Mouse (Mus musculus) CH12.LX (cell line): Measurements from ENCODE around the gene Syne3. TPM values are rescaled to one million over a fixed set of nuclear protein-coding genes. Genes with fewer than 3 reads are reported as not detected.

Experiments used
- DNase-seq: peaks from one replicate; pipeline ENCODE4 v3.0.0-alpha.2; 2013; ENCODE audit errors: extremely low read depth
- H3K27ac ChIP-seq: 2 replicates; pipeline ENCODE4 v1.5.1; 2012; ENCODE audit warnings: low read depth, mild to moderate bottlenecking, control low read depth, moderate library complexity; ENCODE audit not compliant: insufficient read depth
- H3K27me3 ChIP-seq: replicated peaks from 2 replicates; pipeline ENCODE3; 2012; ENCODE audit warnings: inconsistent platforms
- H3K36me3 ChIP-seq, 2 experiments: replicated peaks in 1 of 2; 2 replicates each; pipeline versions ENCODE3 to v1.6.1; 2012; ENCODE audit warnings: inconsistent platforms in 1 of 2, low read length in 1 of 2, mild to moderate bottlenecking in 1 of 2, mixed read lengths in 1 of 2, moderate library complexity in 1 of 2; ENCODE audit not compliant: control insufficient read depth in 1 of 2, insufficient read depth in 1 of 2
- H3K4me1 ChIP-seq, 2 experiments: 2 replicates each; pipeline ENCODE4 v1.6.1; 2012; ENCODE audit warnings: inconsistent platforms in 1 of 2, moderate library complexity in 1 of 2; ENCODE audit not compliant: insufficient read depth in 2 of 2, control insufficient read depth in 1 of 2
- H3K4me2 ChIP-seq: 2 replicates; pipeline ENCODE4 v1.6.1; 2012; ENCODE audit warnings: low read depth, mild to moderate bottlenecking, control low read depth; ENCODE audit not compliant: poor library complexity, insufficient read depth, severe bottlenecking
- H3K4me3 ChIP-seq, 3 experiments: fragments of 150-350 bp in 1 of 3; sonication (generic) in 1 of 3; replicated peaks in 1 of 3; 2 replicates each; pipeline versions ENCODE3 to v1.5.1; 2011 to 2012; ENCODE audit warnings: low read depth in 2 of 3, low read length in 2 of 3, mild to moderate bottlenecking in 2 of 3, moderate library complexity in 2 of 3, control low read depth in 1 of 3, improper control_type of control experiment in 1 of 3, inconsistent platforms in 1 of 3, mixed read lengths in 1 of 3; ENCODE audit not compliant: poor library complexity in 1 of 3
- H3K79me2 ChIP-seq: replicated peaks from 2 replicates; pipeline ENCODE4 v1.6.1; 2012; ENCODE audit warnings: mild to moderate bottlenecking, moderate library complexity; ENCODE audit not compliant: control insufficient read depth, poor library complexity, insufficient read depth, severe bottlenecking; ENCODE audit errors: extremely low read depth
- H3K9ac ChIP-seq: 2 replicates; pipeline ENCODE4 v1.6.1; 2012; ENCODE audit warnings: low read depth, mild to moderate bottlenecking, control low read depth, moderate library complexity; ENCODE audit not compliant: insufficient read depth
- H3K9me3 ChIP-seq: replicated peaks from 2 replicates; pipeline ENCODE3; 2012; ENCODE audit warnings: low read length, inconsistent platforms, mixed read lengths
- BHLHE40 ChIP-seq: IDR thresholded peaks from 2 replicates; pipeline ENCODE4 v1.6.1; 2011; ENCODE audit warnings: mild to moderate bottlenecking, low read depth, low read length, improper control_type of control experiment
- CHD2 ChIP-seq: IDR thresholded peaks from 2 replicates; pipeline ENCODE4 v1.6.1; 2011; ENCODE audit warnings: low read length, improper control_type of control experiment
- CTCF ChIP-seq, 2 experiments: IDR thresholded peaks in 1 of 2; conservative IDR thresholded peaks in 1 of 2; 2 replicates each; pipeline ENCODE4 v1.5.1; 2011 to 2012; ENCODE audit warnings: low read depth in 2 of 2, low read length in 2 of 2, improper control_type of control experiment in 1 of 2, inconsistent platforms in 1 of 2, mild to moderate bottlenecking in 1 of 2, moderate library complexity in 1 of 2
- ELF1 ChIP-seq: IDR thresholded peaks from 2 replicates; pipeline ENCODE4 v1.6.1; 2014; ENCODE audit warnings: low read depth, mild to moderate bottlenecking, inconsistent platforms, low read length, improper control_type of control experiment
- EP300 ChIP-seq: IDR thresholded peaks from 2 replicates; pipeline ENCODE4 v1.6.1; 2011; ENCODE audit warnings: low read length, improper control_type of control experiment
- IRF4 ChIP-seq: IDR thresholded peaks from 2 replicates; pipeline ENCODE4 v1.6.1; 2014; ENCODE audit warnings: low read depth, mild to moderate bottlenecking, inconsistent platforms, low read length, improper control_type of control experiment
- KAT2A ChIP-seq: IDR thresholded peaks from 2 replicates; pipeline ENCODE4 v1.6.1; 2012; ENCODE audit warnings: low read length, improper control_type of control experiment, inconsistent platforms; ENCODE audit not compliant: insufficient replicate concordance
- MAX ChIP-seq: IDR thresholded peaks from 2 replicates; pipeline ENCODE4 v1.6.1; 2011; ENCODE audit warnings: low read length, improper control_type of control experiment
- MAZ ChIP-seq: IDR thresholded peaks from 2 replicates; pipeline ENCODE4 v1.6.1; 2012; ENCODE audit warnings: low read depth, mild to moderate bottlenecking, inconsistent platforms, low read length, improper control_type of control experiment, moderate library complexity
- MEF2A ChIP-seq: IDR thresholded peaks from 2 replicates; pipeline ENCODE4 v1.6.1; 2014; ENCODE audit warnings: low read depth, mild to moderate bottlenecking, inconsistent platforms, low read length, improper control_type of control experiment, borderline replicate concordance
- MXI1 ChIP-seq: IDR thresholded peaks from 2 replicates; pipeline ENCODE4 v1.6.1; 2011; ENCODE audit warnings: mild to moderate bottlenecking, low read depth, low read length, improper control_type of control experiment
- NRF1 ChIP-seq: IDR thresholded peaks from 2 replicates; pipeline ENCODE4 v1.6.1; 2014; ENCODE audit warnings: low read depth, mild to moderate bottlenecking, inconsistent platforms, low read length, improper control_type of control experiment, moderate library complexity
- POLR2A ChIP-seq: IDR thresholded peaks from 2 replicates; pipeline ENCODE4 v1.6.1; 2011; ENCODE audit warnings: low read depth, mild to moderate bottlenecking, improper control_type of control experiment, low read length
- POLR2AphosphoS2 ChIP-seq: IDR thresholded peaks from 2 replicates; pipeline ENCODE4 v1.6.1; 2011; ENCODE audit warnings: low read depth, low read length, improper control_type of control experiment
- RAD21 ChIP-seq: IDR thresholded peaks from 2 replicates; pipeline ENCODE4 v1.6.1; 2011; ENCODE audit warnings: low read depth, mild to moderate bottlenecking, low read length, improper control_type of control experiment, moderate library complexity
- RCOR1 ChIP-seq: conservative IDR thresholded peaks from 2 replicates; pipeline ENCODE4 v1.6.1; 2012; ENCODE audit warnings: low read depth, mild to moderate bottlenecking, inconsistent platforms, low read length, improper control_type of control experiment
- SIN3A ChIP-seq: IDR thresholded peaks from 2 replicates; pipeline ENCODE4 v1.6.1; 2012; ENCODE audit warnings: low read length, improper control_type of control experiment, inconsistent platforms
- TBP ChIP-seq: conservative IDR thresholded peaks from 2 replicates; pipeline ENCODE4 v1.6.1; 2011; ENCODE audit warnings: low read depth, low read length, improper control_type of control experiment
- TCF12 ChIP-seq: IDR thresholded peaks from 2 replicates; pipeline ENCODE4 v1.6.1; 2014; ENCODE audit warnings: low read depth, mild to moderate bottlenecking, inconsistent platforms, low read length, improper control_type of control experiment
- UBTF ChIP-seq: IDR thresholded peaks from 2 replicates; pipeline ENCODE4 v1.6.1; 2012; ENCODE audit warnings: low read depth, mild to moderate bottlenecking, inconsistent platforms, low read length, improper control_type of control experiment, moderate library complexity
- ZC3H11A ChIP-seq: IDR thresholded peaks from 2 replicates; pipeline ENCODE4 v1.6.1; 2012; ENCODE audit warnings: low read depth, mild to moderate bottlenecking, inconsistent platforms, low read length, improper control_type of control experiment
- ZKSCAN1 ChIP-seq: IDR thresholded peaks from 2 replicates; pipeline ENCODE4 v1.6.1; 2012; ENCODE audit warnings: low read depth, inconsistent platforms, low read length, improper control_type of control experiment, borderline replicate concordance
- ZMIZ1 ChIP-seq: IDR thresholded peaks from 2 replicates; pipeline ENCODE4 v1.6.1; 2012; ENCODE audit warnings: low read depth, mild to moderate bottlenecking, inconsistent platforms, low read length, improper control_type of control experiment
- ZNF384 ChIP-seq: IDR thresholded peaks from 2 replicates; pipeline ENCODE4 v1.6.1; 2012; ENCODE audit warnings: low read depth, low read length, improper control_type of control experiment, inconsistent platforms
- dilution Hi-C: fragments of 300-500 bp; cut with MboI; formaldehyde crosslinking; loops from 2 replicates; pipeline ENCODE4 v1.14.3; 2020; ENCODE audit warnings: low sequenced_read_pairs; ENCODE audit not compliant: extremely low pct_unique_long_range_greater_than_20kb, extremely low pct_ligation_motif_present
- in situ Hi-C: fragments of 300-500 bp; cut with MboI; formaldehyde crosslinking; loops from 3 replicates; pipeline ENCODE4 v1.14.3; 2019; ENCODE audit warnings: low sequenced_read_pairs, low pct_ligation_motif_present, low pct_unique_long_range_greater_than_20kb, mixed read lengths
- polyA plus RNA-seq: library from polyadenylated mRNA; unstranded; fragments of >175 nt; gene quantifications from 2 replicates; pipeline ENCODE4 v1.2.1, GENCODE M21; 2012; ENCODE audit warnings: low read depth; ENCODE audit not compliant: insufficient read length
- total RNA-seq, 2 experiments: library from RNA; depleted of rRNA; stranded (reverse); fragments of 300-350 nt in 1 of 2; fragments of >200 nt in 1 of 2; gene quantifications; 2 replicates each; pipeline ENCODE4 v1.2.3; 2012 to 2014

The Syne3 gene
- total and polyA plus RNA-seq, 3 experiments = 5.3 to 18.7 (median 7.3) TPM

DNA sequence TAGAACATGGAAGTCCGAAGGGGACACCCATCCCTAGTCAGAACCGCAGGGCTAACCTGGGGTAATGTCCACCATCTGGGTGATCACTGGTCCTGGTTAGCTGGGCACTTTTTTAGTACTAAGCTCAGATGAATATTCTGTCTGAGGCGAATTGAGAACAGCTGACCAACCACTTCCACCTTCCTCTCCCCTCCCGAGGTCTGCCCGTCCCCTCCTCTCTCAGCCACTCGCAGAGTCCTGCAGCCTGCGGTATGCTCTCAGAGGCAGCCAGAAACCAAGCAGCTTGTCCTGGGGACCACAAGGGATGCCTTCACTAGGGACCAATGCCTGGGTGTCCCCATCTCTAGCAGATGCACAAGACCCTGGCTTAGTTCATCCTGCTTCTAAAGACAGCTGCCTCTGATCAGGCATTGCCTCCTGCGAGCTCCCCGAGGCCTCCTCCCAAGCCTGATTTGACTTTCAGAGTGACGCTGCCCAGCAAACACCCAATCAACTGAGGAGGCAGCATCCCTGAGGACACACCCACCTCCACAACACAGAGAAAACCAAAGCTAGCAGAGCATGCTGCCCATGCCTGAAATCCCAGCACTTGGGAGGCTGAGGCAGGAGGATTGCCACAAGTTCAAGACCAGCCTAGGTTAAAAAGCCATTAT is 11.8 kb downstream of the Syne3 start (continued):
- peak; percentile 26; the same call in 1 of the 2 replicates for TF ChIP-seq BHLHE40
- TF ChIP-seq, all 38 proteins: peak for 17

- Histone ChIP-seq H3K27me3 (no peaks in the 10 kb centered on the region), H3K36me3 (peaks cover 0 to 5% of the 10 kb centered on the region in 2 experiments), H3K9me3 (peaks cover 2% of the 10 kb centered on the region), H3K79me2 (peaks cover 14% of the 10 kb centered on the region), H3K27ac (peak overlapping the region; percentile 65), H3K4me2 (no peak overlapping the region), H3K4me3 (no peak overlapping the region), H3K9ac (no peak overlapping the region), H3K4me1 (peaks cover 63 to 98% of the 10 kb centered on the region in 2 experiments)
- no peak for TF ChIP-seq RCOR1
- no peak for TF ChIP-seq MXI1
- TF ChIP-seq ELF1 = no peak
- TF ChIP-seq TCF12 = no peak
- no peak for TF ChIP-seq ZNF384
- TF ChIP-seq MAZ = no peak
- no peak for TF ChIP-seq ZC3H11A
- no peak for TF ChIP-seq NRF1
- TF ChIP-seq MAX = no peak
- TF ChIP-seq TBP = no peak
- TF ChIP-seq CHD2 = no peak
- TF ChIP-seq ZKSCAN1 = no peak
- no peak for TF ChIP-seq POLR2A
- no peak for TF ChIP-seq MEF2A
- no peak for TF ChIP-seq IRF4
- no peak for TF ChIP-seq RAD21
- in situ Hi-C loops (no loop called here), dilution Hi-C loops (no loop called here)
- no peak for DNase-seq
These were observed 12.4 kb downstream of the Syne3 start for GRCm38 (mm10) chr12:104997159-104997558.

DNA sequence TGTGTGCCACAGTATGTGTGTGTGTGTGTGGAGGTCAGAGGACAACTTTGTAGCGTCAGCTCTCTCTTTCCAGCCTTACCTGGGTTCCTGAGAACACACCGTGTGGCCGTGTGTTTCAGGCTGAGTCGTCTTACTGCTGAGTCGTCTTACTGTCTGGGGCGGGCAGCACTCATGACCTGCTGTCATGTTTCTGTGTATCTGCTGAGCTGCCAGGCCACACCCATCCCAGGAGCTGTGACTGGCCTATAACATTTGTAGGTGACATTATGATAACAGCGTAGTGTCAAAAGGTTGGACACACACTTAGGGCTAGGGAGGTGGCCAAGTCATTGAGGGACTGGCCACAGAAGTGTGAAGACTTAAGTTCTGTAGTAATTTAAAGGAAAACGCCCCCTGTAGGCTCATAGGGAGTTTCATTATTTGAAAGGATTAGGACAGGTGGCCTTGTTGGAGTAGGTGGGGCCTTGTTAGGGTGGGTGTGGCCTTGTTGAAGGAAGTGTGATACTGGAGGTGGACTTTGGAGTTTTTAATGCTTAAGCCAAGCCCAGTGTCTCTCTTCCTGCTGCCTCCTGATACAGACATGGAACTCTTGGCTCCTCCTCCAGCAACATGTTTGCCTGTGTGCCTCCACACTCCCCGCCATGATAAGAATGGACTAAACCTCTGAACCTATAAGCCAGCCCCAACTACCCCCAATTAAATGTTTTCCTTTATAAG is 13.4 kb downstream of the Syne3 start:
- peaks cover 16% of the 10 kb centered on the region for H3K79me2 ChIP-seq
- dilution Hi-C loops = no loop called here
- TF ChIP-seq POLR2A = no peak
- TF ChIP-seq ZMIZ1 = no peak
- no peak for TF ChIP-seq UBTF
- no peak for TF ChIP-seq MEF2A
- no peak for TF ChIP-seq SIN3A
- no peak for TF ChIP-seq ELF1
- TF ChIP-seq MXI1 = peak; percentile 8; the same call in 1 of the 2 replicates
- TF ChIP-seq KAT2A = no peak
- TF ChIP-seq POLR2AphosphoS2 = no peak
- no peak for TF ChIP-seq EP300
- no peak for TF ChIP-seq MAZ
- peak in 1 of 2 experiments; percentile 23; a peak in 2 of 4 replicates for TF ChIP-seq CTCF (conservative IDR thresholded peaks at IDR 0.05 in 1 of 2, IDR thresholded peaks at IDR 0.05 in 1 of 2; ENCODE audit: low read depth in 2 of 2, low read length in 2 of 2)
- H3K9ac ChIP-seq = no peak overlapping the region
- H3K4me3 ChIP-seq = peak overlapping the region in 1 of 3 experiments; percentile 17
- in situ Hi-C loops = no loop called here
- H3K36me3 ChIP-seq = peaks cover 0 to 5% of the 10 kb centered on the region in 2 experiments
- H3K27me3 ChIP-seq = no peaks in the 10 kb centered on the region
- peaks cover 55 to 96% of the 10 kb centered on the region in 2 experiments for H3K4me1 ChIP-seq
- peak; percentile 51 for DNase-seq
- peak overlapping the region; percentile 40 for H3K4me2 ChIP-seq
- peak overlapping the region; percentile 92 for H3K27ac ChIP-seq
- H3K9me3 ChIP-seq = peaks cover 2% of the 10 kb centered on the region
